ENCODE assay signal across 30 mouse cellular contexts in genomic region chr15:86004048-86004447, GRCm38 (mm10). TPM values are rescaled to one million over a fixed set of nuclear protein-coding genes. Genes with fewer than 3 reads are reported as not detected.
DNase-seq lines count a peak whose midpoint lies in the region; ATAC-seq and TF ChIP-seq lines count a peak whose summit lies in the region.
"Had no signal": no experiment of that assay in that cellular context is flagged by ENCODE, and none has a peak within 500 bp of the region (broad histone marks: within the 10 kb centered on the region; RNA-seq: fewer than 3 reads in every experiment).

No protein-coding gene starts in this region.

- in situ Hi-C loops in ES-E14 (cut with MboI; ENCODE audit: low sequenced_read_pairs in 2 of 2, unreplicated experiment in 2 of 2), result no loop called here

- peaks cover 45% of the 10 kb centered on the region for H3K4me1 ChIP-seq in heart, embryonic 16.5 days (ENCODE audit: control insufficient read depth, insufficient read depth, low read length)
- 0 out of 2 replicates have a peak, but pooled peaks cover 6% of the 10 kb centered on the region for H3K4me1 ChIP-seq in lung, postnatal 0 days (ENCODE audit: insufficient read depth, low read depth, low read length)
- peaks cover 7% of the 10 kb centered on the region for H3K4me1 ChIP-seq in ES-Bruce4 (ENCODE audit: control insufficient read depth, insufficient read depth, low read length)
- H3K4me1 ChIP-seq in ES-E14 (ENCODE audit: control insufficient read depth in 2 of 2, insufficient read depth in 2 of 2, low read length in 2 of 2, poor library complexity in 1 of 2), result peaks cover 11 to 18% of the 10 kb centered on the region in 2 experiments; a peak in 3 of 4 replicates

- H3K27me3 ChIP-seq in heart, embryonic 16.5 days (ENCODE audit: control insufficient read depth, insufficient read depth, low read length), result no peaks in the 10 kb centered on the region
- H3K27me3 ChIP-seq in lung, postnatal 0 days (replicated peaks; ENCODE audit: insufficient read depth, low read length), result no peaks in the 10 kb centered on the region
- H3K27me3 ChIP-seq in ES-Bruce4 (ENCODE audit: control insufficient read depth, insufficient read depth, low read length, poor library complexity, severe bottlenecking), result no peaks in the 10 kb centered on the region
- H3K27me3 ChIP-seq: embryonic facial prominence, embryonic 15.5 days; heart, embryonic 12.5 days; kidney, embryonic 15.5 days; limb, embryonic 12.5 days; midbrain, embryonic 15.5 days; neural tube, embryonic 15.5 days had no signal

- no peak overlapping the region for H3K9ac ChIP-seq in heart, embryonic 16.5 days (ENCODE audit: low read length)
- H3K9ac ChIP-seq in lung, postnatal 0 days (replicated peaks; ENCODE audit: low read depth), result no peak overlapping the region
- H3K9ac ChIP-seq in ES-Bruce4 (ENCODE audit: low read depth, poor library complexity, severe bottlenecking), result no peak overlapping the region
- H3K9ac ChIP-seq in ES-E14 (ENCODE audit: insufficient read depth, low read depth, low read length, poor library complexity, severe bottlenecking), result peak overlapping the region; percentile 16; the same call in 1 of the 2 replicates
- H3K9ac ChIP-seq: embryonic facial prominence, embryonic 15.5 days; heart, embryonic 12.5 days; kidney, embryonic 15.5 days; limb, embryonic 12.5 days; midbrain, embryonic 15.5 days; neural tube, embryonic 15.5 days had no signal

- intact Hi-C loops in heart, postnatal 36 days (cut with DNase I), result no loop called here

- TF ChIP-seq EP300 in lung, postnatal 0 days (IDR thresholded peaks at IDR 0.05), result no peak
- TF ChIP-seq EP300 in ES-Bruce4 (IDR thresholded peaks at IDR 0.05; ENCODE audit: insufficient read depth, low read depth, low read length), result no peak

- ATAC-seq in heart, embryonic 16.5 days (replicated peaks; ENCODE audit: extremely low read depth, insufficient read depth, low FRiP score), result no peak
- peak; percentile 40 for ATAC-seq in lung, postnatal 0 days
- ATAC-seq: activated CD4-positive, CD25-positive, alpha-beta regulatory T cell, adult 4 months; forebrain, embryonic 14.5 days; hindbrain, embryonic 16.5 days; midbrain, embryonic 15.5 days had no signal

- no peak for DNase-seq in heart, postnatal 36 days
- peak; percentile 43 for DNase-seq in lung, postnatal 0 days (ENCODE audit: low spot score)
- no peak for DNase-seq in lung, adult 18-20 months
- DNase-seq in ES-E14 (ENCODE audit: low read depth, low spot score), result no peak
- no peak for DNase-seq in thymus, postnatal 14 days
- DNase-seq: adrenal gland, adult 2 months; adrenal gland, postnatal 36 days; cerebellum, adult 2 months; cerebellum, postnatal 25 days; gastrocnemius, postnatal 25 days; heart, adult 18-20 months; kidney, adult 18-20 months; kidney, postnatal 25 days; retina, postnatal 1 day; right cerebral cortex, postnatal 14 days; thymus, adult 2 months; thymus, postnatal 4 days had no signal

- no peak overlapping the region for H3K4me2 ChIP-seq in heart, embryonic 16.5 days (ENCODE audit: low read depth, low read length)
- H3K4me2 ChIP-seq in lung, postnatal 0 days (replicated peaks; ENCODE audit: low read depth, low read length), result no peak overlapping the region
- H3K4me2 ChIP-seq: embryonic facial prominence, embryonic 15.5 days; heart, embryonic 12.5 days; kidney, embryonic 15.5 days; limb, embryonic 12.5 days; midbrain, embryonic 15.5 days; neural tube, embryonic 15.5 days had no signal

- TF ChIP-seq CTCF in lung, postnatal 0 days (IDR thresholded peaks at IDR 0.05), result no peak
- no peak for TF ChIP-seq CTCF in ES-Bruce4 (IDR thresholded peaks at IDR 0.05; ENCODE audit: low read depth, low read length)

- 0 out of 2 replicates have a peak overlapping the region, but pooled peaks have one; percentile 32 for H3K27ac ChIP-seq in heart, embryonic 16.5 days (ENCODE audit: low read length)
- H3K27ac ChIP-seq in lung, postnatal 0 days (ENCODE audit: low read length), result 0 out of 2 replicates have a peak overlapping the region, but pooled peaks have one; percentile 11
- H3K27ac ChIP-seq in ES-Bruce4 (ENCODE audit: insufficient read depth, low read length) (peak overlapping the region; percentile 57), ES-E14 (ENCODE audit: insufficient read depth, low read depth, low read length, poor library complexity, severe bottlenecking) (peak overlapping the region; percentile 33; the same call in 1 of the 2 replicates)
- H3K27ac ChIP-seq: embryonic facial prominence, embryonic 10.5 days; embryonic facial prominence, embryonic 15.5 days; kidney, embryonic 15.5 days; limb, embryonic 12.5 days; macrophage; midbrain, embryonic 15.5 days; neural tube, embryonic 15.5 days had no signal

- H3K9me3 ChIP-seq in heart, embryonic 16.5 days (replicated peaks; ENCODE audit: control insufficient read depth, low read length), result no peaks in the 10 kb centered on the region
- H3K9me3 ChIP-seq in lung, postnatal 0 days (ENCODE audit: low read length), result no peaks in the 10 kb centered on the region
- H3K9me3 ChIP-seq in ES-Bruce4 (replicated peaks; ENCODE audit: control insufficient read depth, insufficient read depth, low read length, poor library complexity, severe bottlenecking) (no peaks in the 10 kb centered on the region), ES-E14 (ENCODE audit: control insufficient read depth, insufficient read depth, low read depth, low read length) (no peaks in the 10 kb centered on the region)
- H3K9me3 ChIP-seq: embryonic facial prominence, embryonic 10.5 days; embryonic facial prominence, embryonic 15.5 days; heart, embryonic 12.5 days; kidney, embryonic 15.5 days; limb, embryonic 12.5 days; midbrain, embryonic 15.5 days; neural tube, embryonic 15.5 days had no signal

- no peak for TF ChIP-seq POLR2A in ES-Bruce4 (IDR thresholded peaks at IDR 0.05; ENCODE audit: insufficient read depth, low read length)

- no peaks in the 10 kb centered on the region for H3K36me3 ChIP-seq in heart, embryonic 16.5 days (ENCODE audit: control insufficient read depth, insufficient read depth)
- no peaks in the 10 kb centered on the region for H3K36me3 ChIP-seq in lung, postnatal 0 days (ENCODE audit: insufficient read depth, low read length)
- H3K36me3 ChIP-seq in ES-Bruce4 (ENCODE audit: control insufficient read depth, insufficient read depth, low read length, poor library complexity, severe bottlenecking), result no peaks in the 10 kb centered on the region
- no peaks in the 10 kb centered on the region for H3K36me3 ChIP-seq in ES-E14 (ENCODE audit: control insufficient read depth, insufficient read depth, low read length, poor library complexity, severe bottlenecking)
- H3K36me3 ChIP-seq: embryonic facial prominence, embryonic 10.5 days; embryonic facial prominence, embryonic 15.5 days; heart, embryonic 12.5 days; kidney, embryonic 15.5 days; limb, embryonic 12.5 days; midbrain, embryonic 15.5 days; neural tube, embryonic 15.5 days had no signal

- 83% methylated on average over 3 of the region's 3 CpGs for WGBS in heart, embryonic 16.5 days
- WGBS in lung, postnatal 0 days, result 74% methylated on average over 3 of the region's 3 CpGs

- H3K4me3 ChIP-seq in heart, embryonic 16.5 days (ENCODE audit: low read length), result no peak overlapping the region
- H3K4me3 ChIP-seq in lung, postnatal 0 days (ENCODE audit: low read depth, low read length), result no peak overlapping the region
- H3K4me3 ChIP-seq in ES-Bruce4 (ENCODE audit: low read depth, low read length), result peak overlapping the region; percentile 17; the same call in 1 of the 2 replicates
- H3K4me3 ChIP-seq in ES-E14 (ENCODE audit: insufficient read depth in 1 of 2, low read depth in 1 of 2, low read length in 2 of 2, poor library complexity in 1 of 2, severe bottlenecking in 1 of 2), result peak overlapping the region; percentile 3 to 30; a peak in 1 of 4 replicates
- H3K4me3 ChIP-seq: embryonic facial prominence, embryonic 10.5 days; embryonic facial prominence, embryonic 15.5 days; heart, embryonic 12.5 days; kidney, embryonic 15.5 days; limb, embryonic 12.5 days; midbrain, embryonic 15.5 days; neural tube, embryonic 15.5 days had no signal

TF ChIP-seq in ES-E14, 5 proteins besides CTCF, POLR2A, EP300 and RAD21:
- TF ChIP-seq ZC3H11A (IDR thresholded peaks at IDR 0.05; ENCODE audit: borderline replicate concordance, low read depth, low read length) (no peak), CHD2 (IDR thresholded peaks at IDR 0.05; ENCODE audit: low read depth, low read length) (no peak), ZNF384 (IDR thresholded peaks at IDR 0.05; ENCODE audit: low read depth, low read length) (0 out of 2 replicates have a peak, but pooled peaks have one; percentile 52), MAFK (IDR thresholded peaks at IDR 0.05; ENCODE audit: insufficient read depth, low read depth, low read length) (no peak), HCFC1 (IDR thresholded peaks at IDR 0.05; ENCODE audit: borderline replicate concordance, insufficient read depth, low read length) (no peak)

RNA-seq across cellular contexts. Expression of gene Celsr1, which starts 29.5 kb away (rescaled TPM):
- polyA plus RNA-seq in heart, embryonic 16.5 days (2015; fragmentation: Nextera tagmentation; extraction: Ambion mirVana), result 1.7 TPM in 2 replicates
- 1 to 10 TPM; 6.4 to 7.2 TPM for total RNA-seq in heart, postnatal 36 days (2021)
- 2.1 and 2.2 TPM in 2 replicates for polyA plus RNA-seq in lung, postnatal 0 days (2015; fragmentation: Nextera tagmentation; extraction: Ambion mirVana)
- polyA plus RNA-seq in ES-Bruce4 (2011; ENCODE audit: insufficient read depth, insufficient read length, low read depth, missing spikeins), result 8.0 and 10.2 TPM in 2 replicates
- 12.6 and 40.3 TPM in 2 replicates for total RNA-seq in ES-E14 (2012; rRNA removed)
- polyA plus RNA-seq: macrophage had no signal

RNA-seq across cellular contexts. Expression of gene Gramd4, which starts 53.4 kb away (rescaled TPM):
- 18.7 and 22.2 TPM in 2 replicates for polyA plus RNA-seq in heart, embryonic 16.5 days (2015; fragmentation: Nextera tagmentation; extraction: Ambion mirVana)
- total RNA-seq in heart, postnatal 36 days (2021), result 10 to 100 TPM; 29.6 to 35.3 TPM
- 9.9 and 11.1 TPM in 2 replicates for polyA plus RNA-seq in lung, postnatal 0 days (2015; fragmentation: Nextera tagmentation; extraction: Ambion mirVana)
- polyA plus RNA-seq in ES-Bruce4 (2011; ENCODE audit: insufficient read depth, insufficient read length, low read depth, missing spikeins), result 22.6 TPM in 2 replicates
- 19.6 and 24.5 TPM in 2 replicates for total RNA-seq in ES-E14 (2012; rRNA removed)

Comparison
In these comparisons a context has a peak if more than half of its experiments do, and no peak if none do; other contexts are left out.
1. H3K4me3 ChIP-seq: peak in ES-Bruce4 (single experiment) and ES-E14 (2 of 2); none in heart, embryonic 16.5 days (single experiment) and lung, postnatal 0 days (single experiment).
2. Peak in every context shown above with its lines, with median percentiles within 50 percentile points of each other: H3K27ac ChIP-seq.